Mouse (Mus musculus) CH12.LX (cell line): ENCODE data around the gene Cdk5.

ENCODE experiments used
- CHD2 ChIP-seq: IDR thresholded peaks from 2 replicates; pipeline ENCODE4 v1.6.1; 2011; ENCODE audit warnings: low read length, improper control_type of control experiment
- CTCF ChIP-seq, 2 experiments: IDR thresholded peaks in 1 of 2; conservative IDR thresholded peaks in 1 of 2; 2 replicates each; pipeline ENCODE4 v1.5.1; 2011 to 2012; ENCODE audit warnings: low read depth in 2 of 2, low read length in 2 of 2, improper control_type of control experiment in 1 of 2, inconsistent platforms in 1 of 2, mild to moderate bottlenecking in 1 of 2, moderate library complexity in 1 of 2
- ELF1 ChIP-seq: IDR thresholded peaks from 2 replicates; pipeline ENCODE4 v1.6.1; 2014; ENCODE audit warnings: low read depth, mild to moderate bottlenecking, inconsistent platforms, low read length, improper control_type of control experiment
- EP300 ChIP-seq: IDR thresholded peaks from 2 replicates; pipeline ENCODE4 v1.6.1; 2011; ENCODE audit warnings: low read length, improper control_type of control experiment
- JUND ChIP-seq: conservative IDR thresholded peaks from 2 replicates; pipeline ENCODE4 v1.6.1; 2011; ENCODE audit warnings: low read depth, low read length, improper control_type of control experiment
- KAT2A ChIP-seq: IDR thresholded peaks from 2 replicates; pipeline ENCODE4 v1.6.1; 2012; ENCODE audit warnings: low read length, improper control_type of control experiment, inconsistent platforms; ENCODE audit not compliant: insufficient replicate concordance
- POLR2A ChIP-seq: IDR thresholded peaks from 2 replicates; pipeline ENCODE4 v1.6.1; 2011; ENCODE audit warnings: low read depth, mild to moderate bottlenecking, improper control_type of control experiment, low read length
- SMC3 ChIP-seq: IDR thresholded peaks from 2 replicates; pipeline ENCODE4 v1.6.1; 2011; ENCODE audit warnings: low read depth, low read length, improper control_type of control experiment
- ZMIZ1 ChIP-seq: IDR thresholded peaks from 2 replicates; pipeline ENCODE4 v1.6.1; 2012; ENCODE audit warnings: low read depth, mild to moderate bottlenecking, inconsistent platforms, low read length, improper control_type of control experiment

- no peak for TF ChIP-seq POLR2A
- TF ChIP-seq EP300, result no peak
- TF ChIP-seq CTCF (conservative IDR thresholded peaks at IDR 0.05 in 1 of 2, IDR thresholded peaks at IDR 0.05 in 1 of 2; ENCODE audit: low read depth in 2 of 2, low read length in 2 of 2), result no peak
- TF ChIP-seq KAT2A, result no peak
- TF ChIP-seq SMC3, result no peak
- TF ChIP-seq ZMIZ1, result no peak
- TF ChIP-seq JUND, result no peak
- TF ChIP-seq ELF1, result no peak
- TF ChIP-seq CHD2, result no peak
Observed at GRCm38 (mm10) chr5:24413042-24413693, 10.2 kb downstream of the Cdk5 start, which contains the start of gene Asic3.
